Mouse (Mus musculus): Measurements from ENCODE around the gene Gp5.

- TF ChIP-seq POLR2A (IDR thresholded peaks at IDR 0.05; ENCODE audit: extremely low read depth, insufficient read depth, low read length) (no peak), CTCF (IDR thresholded peaks at IDR 0.05; ENCODE audit: low read depth, low read length) (no peak)
Measured at GRCm38 (mm10) chr16:30258441-30258840, 52.1 kb downstream of the Gp5 start.
